Mouse (Mus musculus) hindbrain, embryonic 13.5 days (tissue): ENCODE measurements around the gene Igf1r. TPM values are rescaled to one million over a fixed set of nuclear protein-coding genes. Genes with fewer than 3 reads are reported as not detected.

Source experiments
- ATAC-seq: fragments of 200-750 bp; cut with Nextera tagmentation; 2 replicates; pipeline ENCODE4 v1.8.0; 2017; ENCODE audit warnings: moderate TSS enrichment; ENCODE audit not compliant: low FRiP score
- H3K27ac ChIP-seq: fragments of 300-500 bp; sonication (generic); 2 replicates; pipeline ENCODE4 v1.5.1; 2015; ENCODE audit warnings: inconsistent platforms, mild to moderate bottlenecking, moderate library complexity
- H3K27me3 ChIP-seq: fragments of 300-500 bp; sonication (generic); 2 replicates; pipeline ENCODE4 v1.6.1; 2015; ENCODE audit warnings: mild to moderate bottlenecking, inconsistent platforms
- H3K36me3 ChIP-seq: fragments of 300-500 bp; sonication (generic); 2 replicates; pipeline ENCODE4 v1.6.1; 2015; ENCODE audit warnings: mild to moderate bottlenecking, inconsistent platforms
- H3K4me1 ChIP-seq: fragments of 300-500 bp; sonication (generic); replicated peaks from 2 replicates; pipeline ENCODE4 v1.6.1; 2015; ENCODE audit warnings: inconsistent platforms
- H3K4me2 ChIP-seq: fragments of 300-500 bp; sonication (generic); 2 replicates; pipeline ENCODE4 v1.6.1; 2015; ENCODE audit warnings: inconsistent platforms, mild to moderate bottlenecking, moderate library complexity
- H3K4me3 ChIP-seq: fragments of 300-500 bp; sonication (generic); 2 replicates; pipeline ENCODE4 v1.5.1; 2015; ENCODE audit warnings: mild to moderate bottlenecking, inconsistent platforms
- H3K9ac ChIP-seq: fragments of 300-500 bp; sonication (generic); 2 replicates; pipeline ENCODE4 v1.6.1; 2015; ENCODE audit warnings: mild to moderate bottlenecking, inconsistent platforms
- H3K9me3 ChIP-seq: fragments of 300-500 bp; sonication (generic); 2 replicates; pipeline ENCODE4 v1.6.1; 2016; ENCODE audit warnings: inconsistent platforms
- WGBS: fragments of 180-500 bp; shearing (Covaris S2); methylation state at CpG from one replicate; pipeline ENCODE4 v1.1.7; 2015; 5-methylcytosine and 5-hydroxymethylcytosine counted together
- polyA plus RNA-seq: library from polyadenylated mRNA; unstranded; fragments of >200 nt; fragmentation: Nextera tagmentation; extraction: Ambion mirVana; gene quantifications from 2 replicates; pipeline ENCODE4 v1.2.1, GENCODE M21; 2015

The Igf1r gene
- polyA plus RNA-seq, 1 experiment from 2014 or later: 26.8 TPM

DNA sequence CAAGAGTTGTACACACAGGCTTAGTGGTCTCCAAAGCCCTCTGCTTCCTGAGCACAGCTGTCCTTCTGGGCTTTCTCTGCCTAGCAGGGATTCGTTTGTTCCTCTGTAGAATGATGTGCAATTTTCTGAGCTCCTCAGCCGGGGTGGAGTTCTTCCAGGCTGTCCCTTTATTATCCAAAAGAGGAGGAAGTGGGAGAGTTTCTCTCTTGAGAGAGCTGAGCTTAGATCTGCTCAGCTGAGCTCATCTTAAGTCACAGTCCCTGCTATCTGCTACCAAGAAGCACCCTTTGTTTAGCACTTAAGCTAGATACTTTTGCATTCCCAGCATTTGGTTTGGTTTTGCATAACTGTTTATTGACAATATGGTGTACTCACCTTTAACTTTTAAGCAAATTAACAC lies 36.7 kb downstream of the Igf1r start:
- ATAC-seq: no peak
- Histone ChIP-seq H3K4me3 (no peak overlapping the region), H3K36me3 (no peaks in the 10 kb centered on the region), H3K27me3 (no peaks in the 10 kb centered on the region), H3K9me3 (no peaks in the 10 kb centered on the region), H3K4me1 (peaks cover 47% of the 10 kb centered on the region), H3K9ac (no peak overlapping the region), H3K27ac (no peak overlapping the region), H3K4me2 (no peak overlapping the region)
- 71% methylated on average over 2 of the region's 2 CpGs for WGBS

DNA sequence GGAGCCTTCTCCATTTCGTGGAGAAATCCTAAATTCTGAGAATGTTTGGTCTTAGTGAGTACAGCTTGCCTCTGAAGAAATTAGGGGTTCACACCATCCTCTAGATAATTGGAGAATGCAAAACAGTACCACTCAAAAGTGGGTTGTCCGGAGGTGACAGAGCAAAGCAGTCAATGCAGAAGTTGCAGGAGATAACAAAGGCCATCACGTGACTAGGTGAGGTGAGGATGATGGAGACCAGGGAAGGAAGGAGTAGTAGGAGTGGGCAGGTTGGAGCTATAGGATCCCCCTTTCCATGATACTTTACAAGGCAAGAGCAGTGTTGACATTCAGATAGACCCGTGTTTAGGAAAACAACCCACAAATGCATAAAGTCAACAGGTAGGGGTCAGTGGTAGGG lies 41.0 kb downstream of the Igf1r start:
- no peak for ATAC-seq
- WGBS: 93% methylated on average over 4 of the region's 4 CpGs
- no peaks in the 10 kb centered on the region for H3K36me3 ChIP-seq
- H3K4me1 ChIP-seq: peaks cover 47% of the 10 kb centered on the region
- H3K9me3 ChIP-seq: no peaks in the 10 kb centered on the region
- H3K4me2 ChIP-seq: no peak overlapping the region
- no peak overlapping the region for H3K9ac ChIP-seq
- no peak overlapping the region for H3K27ac ChIP-seq
- H3K4me3 ChIP-seq: no peak overlapping the region
- no peaks in the 10 kb centered on the region for H3K27me3 ChIP-seq

DNA sequence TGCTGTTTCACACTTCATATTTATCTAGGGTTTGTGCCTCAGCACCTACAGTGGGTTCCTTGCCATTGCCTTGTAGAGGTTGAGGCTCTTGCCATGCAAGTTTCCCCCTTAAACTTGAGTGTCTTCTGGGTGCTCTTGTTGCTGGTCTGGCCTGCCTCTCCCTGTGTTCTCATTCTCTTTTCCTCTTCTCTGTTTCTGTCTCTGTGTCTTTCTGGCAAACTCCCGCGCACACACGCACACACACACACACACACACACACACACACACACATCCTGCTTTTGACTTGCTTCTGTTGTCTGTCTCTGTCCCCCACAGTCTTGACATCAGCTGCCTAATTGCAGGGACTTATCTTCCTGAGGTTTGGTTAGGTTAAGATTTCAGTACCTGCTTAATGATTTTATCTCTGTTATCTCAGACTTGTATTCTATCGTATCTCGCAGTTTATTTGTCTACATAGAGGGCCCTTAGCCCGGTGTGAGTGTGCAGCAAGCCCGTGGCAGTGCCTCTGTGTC lies 41.8 kb downstream of the Igf1r start:
- Histone ChIP-seq H3K27ac (no peak overlapping the region), H3K9ac (no peak overlapping the region), H3K36me3 (no peaks in the 10 kb centered on the region), H3K4me3 (no peak overlapping the region), H3K9me3 (no peaks in the 10 kb centered on the region), H3K27me3 (no peaks in the 10 kb centered on the region), H3K4me1 (peaks cover 46% of the 10 kb centered on the region), H3K4me2 (no peak overlapping the region)
- ATAC-seq: no peak
- WGBS: 83% methylated on average over 7 of the region's 7 CpGs

DNA sequence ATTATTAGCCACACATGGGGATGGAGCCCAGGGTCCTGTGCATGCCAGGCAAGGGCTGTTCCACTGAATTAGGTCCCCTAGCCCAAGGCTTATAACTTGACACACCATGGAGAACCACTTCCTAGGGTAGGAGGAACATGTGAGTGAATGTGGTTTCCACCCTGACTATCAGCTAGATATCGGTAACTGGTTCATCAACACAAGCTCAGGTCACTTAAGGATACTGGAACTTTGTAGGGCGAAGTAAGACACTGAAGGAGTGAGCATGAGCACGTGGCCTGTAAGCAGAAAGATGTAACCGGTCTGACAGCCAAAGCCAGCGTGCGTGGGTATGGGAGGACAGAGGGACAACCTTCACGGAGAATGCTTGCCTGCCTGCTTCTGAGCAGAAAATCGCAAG lies 42.6 kb downstream of the Igf1r start:
- Histone ChIP-seq H3K9me3 (no peaks in the 10 kb centered on the region), H3K36me3 (no peaks in the 10 kb centered on the region), H3K4me3 (no peak overlapping the region), H3K4me1 (peaks cover 49% of the 10 kb centered on the region), H3K9ac (no peak overlapping the region), H3K27ac (peak overlapping the region; percentile 46; the same call in 1 of the 2 replicates), H3K4me2 (no peak overlapping the region), H3K27me3 (no peaks in the 10 kb centered on the region)
- no peak for ATAC-seq
- 60% methylated on average over 8 of the region's 8 CpGs for WGBS

DNA sequence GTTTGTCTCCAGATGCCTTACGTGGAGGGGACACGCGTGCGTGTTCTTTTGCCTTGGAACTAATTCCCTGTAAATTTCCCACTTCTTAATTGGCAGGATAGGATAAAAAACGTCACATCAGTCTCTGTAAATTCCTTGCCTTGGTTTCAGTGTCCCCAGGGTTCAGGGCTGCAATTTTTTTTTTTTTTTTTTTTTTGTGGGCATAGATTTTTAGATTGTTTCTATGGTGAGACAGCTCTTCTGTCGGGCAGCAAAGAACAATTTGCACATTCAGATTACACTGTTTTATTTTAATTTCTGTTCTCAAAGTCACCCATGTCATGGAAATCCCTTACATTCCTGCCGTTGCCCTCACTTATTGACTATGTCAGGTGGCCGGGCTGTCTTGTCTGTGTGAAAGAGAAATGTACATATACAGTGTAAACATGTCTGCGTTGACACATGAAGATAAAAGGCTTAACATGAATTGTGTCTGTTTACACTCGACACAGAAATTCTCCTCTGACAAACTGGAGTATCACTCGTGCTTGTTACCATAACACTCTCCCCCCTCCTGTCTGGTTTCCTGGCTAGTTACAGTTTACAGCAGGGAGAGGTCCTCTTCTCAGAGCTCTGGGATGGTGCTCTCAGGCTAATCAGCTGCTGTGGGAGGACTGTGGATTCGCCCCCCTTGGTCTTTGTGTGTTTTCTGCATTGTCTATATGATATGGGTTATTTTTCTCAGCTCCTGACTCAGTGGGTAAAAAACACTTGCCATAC lies 43.8 kb downstream of the Igf1r start:
- H3K9me3 ChIP-seq: no peaks in the 10 kb centered on the region
- no peak overlapping the region; the same call in 1 of the 2 replicates for H3K9ac ChIP-seq
- WGBS: 49% methylated on average over 12 of the region's 12 CpGs
- no peak overlapping the region for H3K4me2 ChIP-seq
- H3K36me3 ChIP-seq: no peaks in the 10 kb centered on the region
- peak overlapping the region; percentile 46 for H3K27ac ChIP-seq
- no peak for ATAC-seq
- H3K4me3 ChIP-seq: no peak overlapping the region
- no peaks in the 10 kb centered on the region for H3K27me3 ChIP-seq
- peaks cover 49% of the 10 kb centered on the region for H3K4me1 ChIP-seq

DNA sequence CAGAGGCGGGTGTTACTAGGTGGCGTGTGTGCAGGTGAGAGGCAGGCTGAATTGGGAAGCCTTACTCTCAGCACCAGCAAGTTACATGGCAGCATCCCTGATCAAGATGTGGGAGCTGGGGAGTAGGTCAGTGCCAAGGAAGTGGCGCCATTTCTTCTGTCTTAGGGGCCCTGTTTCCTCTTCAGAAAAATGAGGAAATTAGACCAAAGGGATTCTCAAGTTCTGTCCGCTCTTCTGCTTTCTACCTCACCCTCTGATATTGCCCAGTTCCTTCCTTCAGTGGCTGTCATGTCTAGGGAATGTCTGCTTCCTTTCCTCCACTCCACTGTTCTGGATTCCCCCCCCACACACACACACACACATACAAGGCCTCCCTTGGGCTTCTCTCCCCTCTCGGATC lies 48.6 kb downstream of the Igf1r start:
- Histone ChIP-seq H3K4me3 (no peak overlapping the region), H3K4me2 (no peak overlapping the region), H3K4me1 (peaks cover 29% of the 10 kb centered on the region), H3K27ac (no peak overlapping the region), H3K9ac (no peak overlapping the region), H3K36me3 (peaks cover 17% of the 10 kb centered on the region), H3K9me3 (no peaks in the 10 kb centered on the region), H3K27me3 (no peaks in the 10 kb centered on the region)
- WGBS: 88% methylated on average over 5 of the region's 5 CpGs
- no peak for ATAC-seq

DNA sequence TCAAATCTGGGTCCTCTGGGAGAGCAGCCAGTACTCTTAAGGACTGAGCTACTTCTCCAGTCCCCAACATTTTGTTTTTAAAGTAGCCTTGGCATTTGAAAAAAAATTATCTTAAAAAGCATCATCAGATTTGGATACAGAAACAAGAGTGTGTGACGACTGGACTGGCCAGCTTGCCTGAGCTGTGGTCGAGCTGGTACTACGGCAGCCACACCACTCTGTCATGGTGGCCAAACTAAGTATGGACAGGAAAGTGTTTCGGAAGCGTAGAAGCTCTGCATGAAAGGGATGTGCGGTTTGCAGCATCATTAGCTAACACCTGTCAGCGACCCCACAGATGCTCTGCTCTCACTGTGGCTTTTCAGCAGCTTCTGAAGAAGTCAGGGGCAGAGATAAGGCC lies 53.4 kb downstream of the Igf1r start:
- Histone ChIP-seq H3K4me2 (no peak overlapping the region), H3K9ac (no peak overlapping the region), H3K36me3 (peaks cover 35% of the 10 kb centered on the region), H3K27ac (no peak overlapping the region), H3K4me3 (no peak overlapping the region), H3K9me3 (no peaks in the 10 kb centered on the region), H3K27me3 (no peaks in the 10 kb centered on the region), H3K4me1 (peaks cover 28% of the 10 kb centered on the region)
- ATAC-seq: no peak
- 91% methylated on average over 7 of the region's 7 CpGs for WGBS

DNA sequence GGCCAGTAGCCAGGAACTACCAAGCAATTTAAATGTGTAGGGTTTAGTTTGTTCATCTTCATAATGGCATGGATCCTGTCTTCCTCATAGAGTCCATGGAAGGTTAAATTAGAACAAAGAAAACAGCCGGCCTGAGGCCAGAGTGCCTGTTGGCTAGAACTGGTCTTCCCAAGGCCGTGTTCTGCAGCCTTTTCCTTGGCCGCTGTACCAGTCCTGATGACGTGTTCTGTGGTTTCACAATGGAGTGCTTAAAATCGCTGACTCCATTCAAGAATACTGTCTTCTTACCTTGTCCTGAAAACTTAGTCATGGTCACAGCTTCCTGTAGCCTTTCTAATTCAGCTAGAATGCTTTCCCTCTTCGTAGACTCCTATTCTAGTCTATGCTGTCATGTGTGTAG lies 53.9 kb downstream of the Igf1r start:
- WGBS: 91% methylated on average over 6 of the region's 6 CpGs
- Histone ChIP-seq H3K27ac (no peak overlapping the region), H3K9ac (no peak overlapping the region), H3K36me3 (peaks cover 35% of the 10 kb centered on the region), H3K4me1 (peaks cover 29% of the 10 kb centered on the region), H3K27me3 (no peaks in the 10 kb centered on the region), H3K9me3 (no peaks in the 10 kb centered on the region), H3K4me3 (no peak overlapping the region), H3K4me2 (no peak overlapping the region)
- ATAC-seq: no peak

DNA sequence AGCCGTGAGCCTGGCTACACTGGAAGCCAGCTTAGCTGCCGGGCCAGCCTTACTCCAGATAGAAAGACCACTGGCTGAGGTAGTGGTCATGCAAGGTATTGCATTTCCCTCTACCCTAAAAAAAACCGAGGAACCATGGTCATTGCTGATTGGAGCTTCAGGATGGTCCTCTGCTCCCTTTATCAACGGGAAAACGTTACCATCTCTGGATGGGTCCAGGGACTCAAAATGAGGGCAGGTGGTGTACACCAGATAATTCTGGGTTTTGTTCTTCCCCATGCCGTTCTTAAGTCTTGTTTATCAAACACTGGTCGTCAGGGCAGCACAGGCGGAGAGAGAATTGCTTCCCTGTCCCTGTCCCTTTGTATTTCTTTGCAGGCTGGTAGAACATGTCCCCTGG lies 57.0 kb downstream of the Igf1r start:
- no peak overlapping the region for H3K9ac ChIP-seq
- no peak overlapping the region for H3K4me3 ChIP-seq
- no peak overlapping the region for H3K4me2 ChIP-seq
- peaks cover 50% of the 10 kb centered on the region for H3K4me1 ChIP-seq
- 59% methylated on average over 8 of the region's 8 CpGs for WGBS
- peaks cover 25% of the 10 kb centered on the region for H3K36me3 ChIP-seq
- H3K9me3 ChIP-seq: no peaks in the 10 kb centered on the region
- no peaks in the 10 kb centered on the region for H3K27me3 ChIP-seq
- H3K27ac ChIP-seq: no peak overlapping the region
- ATAC-seq: no peak

DNA sequence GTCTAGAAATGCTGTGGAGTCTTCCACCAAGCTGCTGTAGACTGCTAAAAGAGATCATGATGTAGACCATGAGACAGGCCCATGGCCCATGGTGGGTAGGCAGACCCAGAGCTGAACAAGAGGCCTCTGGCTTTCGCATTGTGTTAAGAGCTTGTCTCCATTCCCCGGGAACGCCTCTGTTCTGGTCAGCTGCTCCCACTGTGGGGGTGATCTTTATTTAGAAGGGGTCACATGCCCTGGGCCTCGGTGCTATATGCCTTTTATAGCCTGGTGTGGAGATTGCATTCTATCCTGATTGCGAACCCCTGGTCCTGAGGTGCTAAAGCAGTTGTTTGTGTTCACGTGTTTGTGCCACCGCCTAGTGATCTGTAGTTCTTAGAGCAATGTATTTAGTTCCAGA lies 57.5 kb downstream of the Igf1r start:
- Histone ChIP-seq H3K4me3 (no peak overlapping the region), H3K36me3 (peaks cover 24% of the 10 kb centered on the region), H3K4me1 (peaks cover 50% of the 10 kb centered on the region), H3K4me2 (no peak overlapping the region), H3K27me3 (no peaks in the 10 kb centered on the region), H3K9ac (no peak overlapping the region), H3K9me3 (no peaks in the 10 kb centered on the region), H3K27ac (no peak overlapping the region)
- ATAC-seq: no peak
- WGBS: 66% methylated on average over 7 of the region's 7 CpGs

DNA sequence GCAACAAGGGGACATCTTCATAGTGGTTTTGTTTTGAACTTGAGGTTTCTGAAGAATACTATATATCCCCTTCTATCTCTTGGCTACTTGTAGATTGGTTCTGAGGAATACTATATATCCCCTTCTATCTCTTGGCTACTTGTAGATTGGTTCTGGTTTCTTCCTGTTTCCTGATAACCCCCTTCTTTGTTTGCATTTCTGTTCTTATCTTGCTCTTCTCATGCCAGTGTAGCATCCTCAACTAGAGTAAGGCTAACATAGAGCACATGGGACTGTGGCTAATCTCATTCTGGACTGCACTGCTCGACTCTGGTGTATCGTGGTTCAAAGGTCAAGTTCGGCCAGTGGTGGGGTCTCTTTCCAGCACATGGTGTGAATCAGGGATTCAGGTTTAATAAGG lies 58.2 kb downstream of the Igf1r start:
- Histone ChIP-seq H3K9ac (no peak overlapping the region), H3K4me2 (no peak overlapping the region), H3K27ac (no peak overlapping the region), H3K36me3 (peaks cover 26% of the 10 kb centered on the region), H3K9me3 (no peaks in the 10 kb centered on the region), H3K4me3 (no peak overlapping the region), H3K4me1 (peaks cover 50% of the 10 kb centered on the region), H3K27me3 (no peaks in the 10 kb centered on the region)
- 77% methylated on average over 3 of the region's 3 CpGs for WGBS
- no peak for ATAC-seq

DNA sequence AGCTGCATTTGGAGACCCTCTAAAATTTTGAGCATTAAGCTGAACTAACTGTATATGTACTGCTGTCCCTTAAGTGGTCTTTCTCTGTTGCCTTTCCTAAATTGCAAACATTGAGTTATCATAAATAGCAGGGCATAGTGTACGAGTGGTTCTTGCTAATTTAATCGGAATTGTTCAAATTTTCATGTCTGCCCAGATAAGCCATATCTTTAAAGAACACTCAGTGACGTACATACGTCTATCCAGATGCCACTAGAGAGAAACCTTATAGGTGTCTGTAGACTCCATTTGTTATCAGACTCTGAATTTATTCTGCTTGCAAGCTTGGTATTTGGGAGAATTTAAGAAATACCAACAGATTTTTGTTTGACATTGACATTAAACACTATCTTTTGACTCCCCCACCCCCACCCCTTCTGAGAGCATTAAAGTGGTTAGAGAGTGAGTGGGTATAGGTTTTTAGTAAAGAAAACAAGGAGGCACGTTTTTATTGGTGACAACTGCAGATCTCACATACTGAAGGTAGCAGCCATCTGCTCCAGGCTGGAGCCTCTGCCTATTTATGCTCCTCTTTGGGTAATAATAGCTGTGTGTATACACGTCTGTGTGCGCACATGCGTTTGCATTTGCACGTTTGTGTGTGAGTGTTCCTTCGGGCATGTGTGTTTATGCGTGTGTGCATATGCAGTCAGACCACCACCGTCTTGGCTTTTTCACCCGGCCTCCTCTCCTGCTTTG lies 58.9 kb downstream of the Igf1r start:
- no peak for ATAC-seq
- Histone ChIP-seq H3K27ac (no peak overlapping the region), H3K9me3 (no peaks in the 10 kb centered on the region), H3K4me1 (peaks cover 43% of the 10 kb centered on the region), H3K27me3 (no peaks in the 10 kb centered on the region), H3K36me3 (peaks cover 27% of the 10 kb centered on the region), H3K4me3 (no peak overlapping the region), H3K4me2 (no peak overlapping the region), H3K9ac (no peak overlapping the region)
- 82% methylated on average over 13 of the region's 13 CpGs for WGBS

DNA sequence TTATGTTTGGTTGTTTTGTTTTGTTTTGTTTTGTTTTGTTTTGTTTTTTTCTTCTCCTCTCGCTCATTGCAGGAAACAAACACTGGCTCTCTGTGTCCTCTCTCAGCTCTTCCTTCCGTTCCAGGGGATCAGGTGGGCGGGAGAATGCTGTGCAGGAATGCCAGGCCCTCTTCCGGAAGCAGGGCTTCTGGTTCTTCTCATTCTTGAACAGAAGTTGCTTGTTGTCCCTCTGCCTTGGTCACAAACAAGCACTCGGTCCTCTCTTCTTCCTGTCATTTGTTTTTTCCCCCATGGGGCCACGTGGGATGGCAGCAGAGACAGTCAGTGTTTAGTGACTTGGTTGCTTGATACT lies 59.5 kb downstream of the Igf1r start:
- peaks cover 27% of the 10 kb centered on the region for H3K36me3 ChIP-seq
- H3K4me1 ChIP-seq: peaks cover 40% of the 10 kb centered on the region
- no peaks in the 10 kb centered on the region for H3K9me3 ChIP-seq
- H3K27me3 ChIP-seq: no peaks in the 10 kb centered on the region
- 56% methylated on average over 6 of the region's 6 CpGs for WGBS
- H3K4me3 ChIP-seq: no peak overlapping the region
- no peak overlapping the region; the same call in 1 of the 2 replicates for H3K27ac ChIP-seq
- no peak for ATAC-seq
- no peak overlapping the region for H3K4me2 ChIP-seq
- H3K9ac ChIP-seq: no peak overlapping the region
